In genomic region chr6:99171281-99171825, GRCm38 (mm10) we compare ENCODE assay signal across 17 mouse cellular contexts.
DNase-seq lines count a peak whose midpoint lies in the region; ATAC-seq lines count a peak whose summit lies in the region.
"Had no signal": no experiment of that assay in that cellular context is flagged by ENCODE, and none has a peak within 500 bp of the region (broad histone marks: within the 10 kb centered on the region; RNA-seq: fewer than 3 reads in every experiment).

No protein-coding gene starts in this region.

- no peaks in the 10 kb centered on the region for H3K36me3 ChIP-seq in heart, embryonic 10.5 days
- no peaks in the 10 kb centered on the region for H3K36me3 ChIP-seq in megakaryocyte, embryonic 14.5 days (replicated peaks; ENCODE audit: low read length)
- no peaks in the 10 kb centered on the region for H3K36me3 ChIP-seq in intestine, embryonic 16.5 days (ENCODE audit: control insufficient read depth, insufficient read depth, low read length)
- H3K36me3 ChIP-seq in stomach, embryonic 16.5 days (ENCODE audit: control insufficient read depth, insufficient read depth, low read length): no peaks in the 10 kb centered on the region
- no peaks in the 10 kb centered on the region for H3K36me3 ChIP-seq in forebrain, embryonic 13.5 days (ENCODE audit: poor library complexity, severe bottlenecking)
- H3K36me3 ChIP-seq: hindbrain, embryonic 12.5 days; limb, embryonic 15.5 days had no signal

- 62% methylated on average over 6 of the region's 6 CpGs for WGBS in heart, embryonic 10.5 days
- 61% methylated on average over 6 of the region's 6 CpGs for WGBS in intestine, embryonic 16.5 days
- 54% methylated on average over 6 of the region's 6 CpGs for WGBS in stomach, embryonic 16.5 days
- 86% methylated on average over 6 of the region's 6 CpGs for WGBS in forebrain, embryonic 13.5 days

- ATAC-seq in megakaryocyte, adult 5-6 weeks (ENCODE audit: poor library complexity, severe bottlenecking): no peak
- no peak for ATAC-seq in intestine, embryonic 16.5 days
- ATAC-seq in stomach, embryonic 16.5 days (ENCODE audit: insufficient read depth, low FRiP score): no peak
- no peak for ATAC-seq in forebrain, embryonic 13.5 days
- ATAC-seq: Patski had no signal

- H3K4me1 ChIP-seq in heart, embryonic 10.5 days: peaks cover 58% of the 10 kb centered on the region
- H3K4me1 ChIP-seq in megakaryocyte, embryonic 14.5 days: peaks cover 40% of the 10 kb centered on the region
- peaks cover 43% of the 10 kb centered on the region for H3K4me1 ChIP-seq in intestine, embryonic 16.5 days (ENCODE audit: control insufficient read depth, insufficient read depth, low read length)
- peaks cover 26% of the 10 kb centered on the region for H3K4me1 ChIP-seq in stomach, embryonic 16.5 days (ENCODE audit: control insufficient read depth, insufficient read depth, low read length)
- H3K4me1 ChIP-seq in forebrain, embryonic 13.5 days: peaks cover 18% of the 10 kb centered on the region

- no peak for DNase-seq in heart, embryonic 10.5 days (ENCODE audit: low spot score)
- no peak for DNase-seq in heart, adult 9 months (ENCODE audit: low spot score in 2 of 2)
- no peak for DNase-seq in adrenal gland, adult 2 months
- DNase-seq: cerebellum, adult 11 months; embryo, embryonic 11 days; retina, postnatal 1 day; thymus, postnatal 4 days had no signal

- no peak overlapping the region for H3K4me2 ChIP-seq in intestine, embryonic 16.5 days (ENCODE audit: low read depth, low read length)
- H3K4me2 ChIP-seq in stomach, embryonic 16.5 days (ENCODE audit: low read depth, low read length): peak overlapping the region; percentile 33
- H3K4me2 ChIP-seq in forebrain, embryonic 13.5 days: no peak overlapping the region
- H3K4me2 ChIP-seq: hindbrain, embryonic 12.5 days; limb, embryonic 15.5 days; midbrain, embryonic 11.5 days had no signal

- no peaks in the 10 kb centered on the region for H3K27me3 ChIP-seq in heart, embryonic 10.5 days (ENCODE audit: insufficient read depth, poor library complexity, severe bottlenecking)
- no peaks in the 10 kb centered on the region for H3K27me3 ChIP-seq in megakaryocyte, embryonic 14.5 days (replicated peaks)
- H3K27me3 ChIP-seq in intestine, embryonic 16.5 days (replicated peaks; ENCODE audit: control insufficient read depth, insufficient read depth, low read length): no peaks in the 10 kb centered on the region
- no peaks in the 10 kb centered on the region for H3K27me3 ChIP-seq in stomach, embryonic 16.5 days (ENCODE audit: control insufficient read depth, insufficient read depth, low read length)
- H3K27me3 ChIP-seq in forebrain, embryonic 13.5 days: no peaks in the 10 kb centered on the region
- H3K27me3 ChIP-seq: hindbrain, embryonic 12.5 days; limb, embryonic 15.5 days; Patski had no signal

- H3K4me3 ChIP-seq in heart, embryonic 10.5 days: no peak overlapping the region
- H3K4me3 ChIP-seq in megakaryocyte, embryonic 14.5 days (replicated peaks): peak overlapping the region; percentile 42
- H3K4me3 ChIP-seq in intestine, embryonic 16.5 days (ENCODE audit: low read length): no peak overlapping the region
- peak overlapping the region; percentile 10; the same call in 1 of the 2 replicates for H3K4me3 ChIP-seq in stomach, embryonic 16.5 days (replicated peaks; ENCODE audit: low read length)
- H3K4me3 ChIP-seq in forebrain, embryonic 13.5 days: no peak overlapping the region
- H3K4me3 ChIP-seq: hindbrain, embryonic 12.5 days; limb, embryonic 15.5 days had no signal

- peak overlapping the region; percentile 78 for H3K27ac ChIP-seq in heart, embryonic 10.5 days
- peak overlapping the region; percentile 83 for H3K27ac ChIP-seq in intestine, embryonic 16.5 days (ENCODE audit: low read length)
- peak overlapping the region; percentile 90 for H3K27ac ChIP-seq in stomach, embryonic 16.5 days (ENCODE audit: low read length)
- H3K27ac ChIP-seq in forebrain, embryonic 13.5 days: no peak overlapping the region
- H3K27ac ChIP-seq: hindbrain, embryonic 12.5 days; kidney, postnatal 0 days; limb, embryonic 15.5 days had no signal

- H3K9ac ChIP-seq in intestine, embryonic 16.5 days (ENCODE audit: low read depth, low read length): peak overlapping the region; percentile 22; the same call in 1 of the 2 replicates
- peak overlapping the region; percentile 31; the same call in 1 of the 2 replicates for H3K9ac ChIP-seq in stomach, embryonic 16.5 days (ENCODE audit: low read length)
- H3K9ac ChIP-seq in forebrain, embryonic 13.5 days: no peak overlapping the region
- H3K9ac ChIP-seq: hindbrain, embryonic 12.5 days; limb, embryonic 15.5 days had no signal

- no peaks in the 10 kb centered on the region for H3K9me3 ChIP-seq in heart, embryonic 10.5 days
- H3K9me3 ChIP-seq in megakaryocyte, embryonic 14.5 days: no peaks in the 10 kb centered on the region
- no peaks in the 10 kb centered on the region for H3K9me3 ChIP-seq in intestine, embryonic 16.5 days (ENCODE audit: control insufficient read depth, low read length)
- H3K9me3 ChIP-seq in stomach, embryonic 16.5 days (replicated peaks; ENCODE audit: control insufficient read depth, low read length): no peaks in the 10 kb centered on the region
- H3K9me3 ChIP-seq in forebrain, embryonic 13.5 days (replicated peaks): no peaks in the 10 kb centered on the region
- H3K9me3 ChIP-seq: hindbrain, embryonic 12.5 days; limb, embryonic 15.5 days had no signal

Comparison
In these comparisons a context has a peak if more than half of its experiments do, and no peak if none do; other contexts are left out.
1. H3K4me3 ChIP-seq: peak in megakaryocyte, embryonic 14.5 days (single experiment) and stomach, embryonic 16.5 days (single experiment); none in heart, embryonic 10.5 days (single experiment), intestine, embryonic 16.5 days (single experiment) and forebrain, embryonic 13.5 days (single experiment).